Mouse (Mus musculus) liver, postnatal 0 days (tissue): Measurements from ENCODE around the gene Ssc5d.

Experiments used
- CTCF ChIP-seq: sonication (generic); IDR thresholded peaks from 2 replicates; pipeline ENCODE4 v1.5.1; 2016; ENCODE audit warnings: antibody characterized with exemption, low read depth
- EP300 ChIP-seq: IDR thresholded peaks from 2 replicates; pipeline ENCODE4 v1.6.1; 2016; ENCODE audit warnings: antibody characterized with exemption, low read depth, mild to moderate bottlenecking

DNA sequence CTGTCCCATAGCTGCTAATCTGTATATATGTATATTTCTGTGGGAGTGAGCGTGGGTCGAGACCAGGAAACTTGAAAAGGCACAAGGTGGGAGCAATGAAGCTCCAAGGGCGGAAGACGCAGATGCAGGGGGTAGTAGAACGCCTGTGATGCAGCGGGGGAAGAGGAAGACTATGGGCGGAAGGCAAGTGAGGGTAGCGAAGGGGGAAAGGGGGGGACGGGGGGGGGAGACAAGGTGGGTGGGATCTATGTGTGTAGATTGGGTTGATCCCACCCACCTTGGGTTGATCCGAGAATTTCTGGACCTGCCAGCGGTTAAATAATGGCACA is 25.1 kb upstream of the Ssc5d start:
- TF ChIP-seq CTCF (no peak), EP300 (no peak)
